Mouse (Mus musculus) right cerebral cortex, postnatal 10 days (tissue): ENCODE measurements around the gene Epb41l1.
"Not testable (repeated sequence)": the region's sequence is repeated elsewhere in the genome, so short reads cannot be mapped to it uniquely, and the experiment has no call there.

Source experiments
- DNase-seq, 2 experiments: peaks; one replicate each; pipeline ENCODE4 v3.0.0; 2021; ENCODE audit warnings: low spot score in 2 of 2

The Epb41l1 gene

GRCm38 (mm10) chr2:156420694-156421380 lies at the start of gene Epb41l1:
Gene Epb41l1, plus strand, starts transcription at chr2:156420909.
- peak; percentile 67 to 71 for DNase-seq

- peak in 1 of 2 experiments; percentile 28 for DNase-seq
These were observed 43.8 kb upstream of the Epb41l1 start for GRCm38 (mm10) chr2:156376956-156377355.

GRCm38 (mm10) chr2:156379929-156380328 lies 40.8 kb upstream of the Epb41l1 start:
- peak; percentile 50 to 66 for DNase-seq

- DNase-seq: peak in 1 of 2 experiments; percentile 31
These were observed 39.4 kb upstream of the Epb41l1 start for GRCm38 (mm10) chr2:156381350-156381749.

- peak; percentile 86 to 88 for DNase-seq
These were observed 28.1 kb upstream of the Epb41l1 start for GRCm38 (mm10) chr2:156392461-156393154.

GRCm38 (mm10) chr2:156393155-156393828 lies 27.4 kb upstream of the Epb41l1 start:
- DNase-seq: no peak

GRCm38 (mm10) chr2:156394282-156394681 lies 26.4 kb upstream of the Epb41l1 start:
- DNase-seq: no peak

- DNase-seq: peak in 1 of 2 experiments; percentile 24
These were observed 24.6 kb upstream of the Epb41l1 start for GRCm38 (mm10) chr2:156396096-156396495.

- DNase-seq: no peak
These were observed 22.7 kb upstream of the Epb41l1 start for GRCm38 (mm10) chr2:156397988-156398387.

- DNase-seq: peak in 1 of 2 experiments; percentile 50
These were observed 21.2 kb upstream of the Epb41l1 start for GRCm38 (mm10) chr2:156399485-156399884.

- peak; percentile 84 to 90 for DNase-seq
These were observed 19.4 kb upstream of the Epb41l1 start for GRCm38 (mm10) chr2:156401331-156401730.

- no peak for DNase-seq
These were observed 18.7 kb upstream of the Epb41l1 start for GRCm38 (mm10) chr2:156402036-156402435.

GRCm38 (mm10) chr2:156406987-156407386 lies 13.7 kb upstream of the Epb41l1 start:
- no peak for DNase-seq

- peak; percentile 83 to 89 for DNase-seq
These were observed 12.5 kb upstream of the Epb41l1 start for GRCm38 (mm10) chr2:156408168-156408567.

GRCm38 (mm10) chr2:156411348-156411747 lies 9.4 kb upstream of the Epb41l1 start:
- DNase-seq: not testable (repeated sequence)

- no peak for DNase-seq
These were observed 5.7 kb upstream of the Epb41l1 start for GRCm38 (mm10) chr2:156414996-156415395.

GRCm38 (mm10) chr2:156415674-156416073 lies 5.0 kb upstream of the Epb41l1 start:
- no peak for DNase-seq

- no peak for DNase-seq
These were observed 3.5 kb upstream of the Epb41l1 start for GRCm38 (mm10) chr2:156417194-156417593.

GRCm38 (mm10) chr2:156418467-156418866 lies 2.2 kb upstream of the Epb41l1 start:
- DNase-seq: no peak

GRCm38 (mm10) chr2:156420327-156420693 lies 399 bp upstream of the Epb41l1 start:
- no peak for DNase-seq

- DNase-seq: peak; percentile 74 to 80
These were observed 837 bp downstream of the Epb41l1 start for GRCm38 (mm10) chr2:156421381-156422110.

GRCm38 (mm10) chr2:156422631-156423030 lies 1.9 kb downstream of the Epb41l1 start:
- peak in 1 of 2 experiments; percentile 43 for DNase-seq
